Mouse (Mus musculus) spleen, postnatal 4 days (tissue): ENCODE measurements at regions not wholly inside any gene's neighbourhood (a gene's known extent, or its start where the extent isn't known, plus 50 kb on each side); places are given as distances from the start of the nearest gene placed in this dataset.

Experiments
- DNase-seq, 2 experiments: peaks; one replicate each; pipeline ENCODE4 v3.0.0; 2022; ENCODE audit warnings: low spot score in 2 of 2

- no peak for DNase-seq
Observed at GRCm38 (mm10) chr11:45789886-45790285, 62.0 kb upstream of the Clint1 start.

DNA sequence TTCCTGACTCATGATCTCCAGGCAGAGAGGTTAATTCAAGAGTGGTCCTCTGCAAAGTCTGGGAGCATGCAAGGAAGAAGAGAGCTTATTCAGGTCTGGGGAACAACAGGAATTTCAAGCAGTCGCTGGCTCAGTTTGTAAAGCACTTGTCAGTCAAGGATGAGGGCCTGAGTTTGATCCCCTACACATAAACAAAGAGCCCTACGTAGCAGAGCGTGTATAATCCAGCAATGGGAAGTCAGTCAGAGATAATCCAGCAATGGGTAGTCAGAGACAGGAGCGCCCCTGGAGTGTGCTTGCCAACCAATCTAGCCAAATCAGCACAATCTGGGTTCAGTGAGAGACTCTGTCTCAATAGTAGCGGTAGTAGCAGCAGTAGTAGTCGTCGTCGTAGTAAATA lies 61.3 kb upstream of the Clint1 start:
- DNase-seq = no peak

GRCm38 (mm10) chr11:45791696-45792095 lies 60.2 kb upstream of the Clint1 start:
- no peak for DNase-seq

DNA sequence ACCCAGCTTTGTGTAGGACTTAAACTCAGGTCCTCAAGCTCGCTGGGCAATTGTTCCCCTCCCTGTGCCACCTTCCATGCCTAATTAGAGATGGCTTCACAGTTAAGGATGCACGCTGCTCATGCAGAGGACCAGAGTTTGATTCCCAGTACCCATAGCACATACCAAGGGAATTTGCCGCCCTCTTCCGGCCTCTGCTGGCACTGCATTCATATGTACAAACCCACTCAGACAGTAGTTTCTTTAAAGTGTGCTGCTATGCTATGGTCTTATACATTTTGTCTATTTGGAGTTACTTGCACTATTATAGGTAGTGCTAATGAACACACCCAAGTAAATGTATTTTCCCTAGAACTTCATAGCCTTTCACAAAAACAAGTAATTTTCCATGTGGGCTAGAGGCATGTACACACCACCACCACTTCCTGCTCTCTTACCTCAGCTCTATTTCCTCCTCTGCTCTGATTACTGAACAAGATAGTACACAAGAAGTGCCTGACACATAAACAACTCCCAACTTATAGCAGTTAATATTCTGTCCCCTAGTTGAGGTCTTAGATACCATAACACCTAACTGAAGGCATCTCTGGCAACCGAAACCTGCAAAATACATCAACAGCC lies 57.4 kb upstream of the Clint1 start:
- DNase-seq = no peak

DNA sequence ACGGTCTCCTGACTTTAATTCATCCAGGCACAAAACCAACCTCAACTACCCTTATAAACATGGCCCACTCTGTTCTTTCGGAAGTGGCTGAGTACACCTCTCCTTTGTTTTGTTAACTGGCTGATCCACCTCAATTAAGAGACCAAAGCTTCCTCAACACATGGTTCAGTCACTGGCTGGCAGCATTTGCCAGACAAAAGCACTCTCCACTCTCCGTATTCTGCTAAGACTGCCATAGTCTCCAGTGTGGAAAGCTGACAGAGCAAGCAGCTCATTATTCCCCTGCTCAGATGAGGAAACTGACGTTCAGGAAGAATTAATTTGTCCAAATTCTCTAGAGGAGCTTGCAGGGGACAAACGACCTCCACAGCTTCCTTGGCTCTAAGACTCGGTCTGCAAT lies 56.5 kb upstream of the Clint1 start:
- DNase-seq = no peak

DNA sequence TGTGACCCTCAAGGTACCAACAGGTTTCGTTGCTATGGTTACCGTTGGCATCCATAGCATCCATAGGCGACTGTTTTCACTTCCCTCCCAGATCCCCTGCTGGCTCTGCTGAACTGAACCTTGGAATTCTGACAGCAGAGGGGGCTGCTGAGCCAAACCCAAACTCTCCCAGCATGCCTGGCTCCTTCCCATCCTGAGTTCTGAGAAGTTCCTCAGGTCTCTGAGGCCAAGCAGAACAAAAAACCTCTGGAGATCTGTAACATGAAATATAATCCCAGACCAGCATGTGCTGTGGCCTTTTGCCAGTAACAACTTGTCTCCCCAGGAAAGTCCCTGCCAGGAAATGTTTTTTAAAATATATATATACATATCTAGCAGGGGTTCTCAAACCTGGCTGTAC lies 56.1 kb upstream of the Clint1 start:
- peak; percentile 73 to 86 for DNase-seq

- DNase-seq = no peak
Observed at GRCm38 (mm10) chr11:45799732-45800386, 52.0 kb upstream of the Clint1 start.
